Mouse (Mus musculus): ENCODE results near the gene 4933402D24Rik. TPM values are rescaled to one million over a fixed set of nuclear protein-coding genes. Genes with fewer than 3 reads are reported as not detected.

The 4933402D24Rik gene
- polyA plus RNA-seq, 1 experiment, result not detected

- H3K4me3 ChIP-seq (ENCODE audit: insufficient read depth, low read length), result no peak overlapping the region
- no peak overlapping the region for H3K27ac ChIP-seq (ENCODE audit: insufficient read depth, low read depth, low read length)
- no peak for TF ChIP-seq POLR2A (IDR thresholded peaks at IDR 0.05; ENCODE audit: borderline replicate concordance, low read depth, low read length)
- TF ChIP-seq CTCF (IDR thresholded peaks at IDR 0.05; ENCODE audit: low read depth, low read length), result no peak
- H3K4me1 ChIP-seq (ENCODE audit: control insufficient read depth, insufficient read depth, low read length), result peaks cover 3% of the 10 kb centered on the region; the same call in 1 of the 2 replicates
Observed at GRCm38 (mm10) chr1:63763212-63763694, 5.8 kb downstream of the 4933402D24Rik start.

GRCm38 (mm10) chr1:63756005-63756404 is 13.1 kb downstream of the 4933402D24Rik start:
- no peak overlapping the region for H3K27ac ChIP-seq (ENCODE audit: insufficient read depth, low read depth, low read length)
- no peak for TF ChIP-seq CTCF (IDR thresholded peaks at IDR 0.05; ENCODE audit: low read depth, low read length)
- TF ChIP-seq POLR2A (IDR thresholded peaks at IDR 0.05; ENCODE audit: borderline replicate concordance, low read depth, low read length), result no peak
- H3K4me1 ChIP-seq (ENCODE audit: control insufficient read depth, insufficient read depth, low read length), result peaks cover 11% of the 10 kb centered on the region
- H3K4me3 ChIP-seq (ENCODE audit: insufficient read depth, low read length), result no peak overlapping the region

GRCm38 (mm10) chr1:63730240-63730771 is 38.8 kb downstream of the 4933402D24Rik start, which contains the start of the genes Mdh1b and Fastkd2:
Mdh1b (minus strand) TSS chr1:63730318.
Fastkd2 (plus strand) TSS chr1:63730614.
- H3K27ac ChIP-seq (ENCODE audit: insufficient read depth, low read depth, low read length), result no peak within 1 kb of the TSS
- peaks cover 8% of the 10 kb centered on the region for H3K4me1 ChIP-seq (ENCODE audit: control insufficient read depth, insufficient read depth, low read length)
- peak within 1 kb of the TSS; percentile 90 for H3K4me3 ChIP-seq (ENCODE audit: insufficient read depth, low read length)
- TF ChIP-seq POLR2A (IDR thresholded peaks at IDR 0.05; ENCODE audit: borderline replicate concordance, low read depth, low read length), result no peak
- TF ChIP-seq CTCF (IDR thresholded peaks at IDR 0.05; ENCODE audit: low read depth, low read length), result no peak

GRCm38 (mm10) chr1:63729796-63730195 is 39.3 kb downstream of the 4933402D24Rik start:
- H3K4me1 ChIP-seq (ENCODE audit: control insufficient read depth, insufficient read depth, low read length), result peaks cover 8% of the 10 kb centered on the region
- H3K4me3 ChIP-seq (ENCODE audit: insufficient read depth, low read length), result peak overlapping the region; percentile 90
- H3K27ac ChIP-seq (ENCODE audit: insufficient read depth, low read depth, low read length), result no peak overlapping the region
- no peak for TF ChIP-seq POLR2A (IDR thresholded peaks at IDR 0.05; ENCODE audit: borderline replicate concordance, low read depth, low read length)
- TF ChIP-seq CTCF (IDR thresholded peaks at IDR 0.05; ENCODE audit: low read depth, low read length), result no peak

GRCm38 (mm10) chr1:63720161-63720560 is 48.9 kb downstream of the 4933402D24Rik start:
- H3K4me3 ChIP-seq (ENCODE audit: insufficient read depth, low read length), result no peak overlapping the region
- TF ChIP-seq POLR2A (IDR thresholded peaks at IDR 0.05; ENCODE audit: borderline replicate concordance, low read depth, low read length), result no peak
- TF ChIP-seq CTCF (IDR thresholded peaks at IDR 0.05; ENCODE audit: low read depth, low read length), result no peak
- no peaks in the 10 kb centered on the region for H3K4me1 ChIP-seq (ENCODE audit: control insufficient read depth, insufficient read depth, low read length)
- H3K27ac ChIP-seq (ENCODE audit: insufficient read depth, low read depth, low read length), result no peak overlapping the region

- Histone ChIP-seq H3K4me3 (ENCODE audit: insufficient read depth, low read length) (no peak overlapping the region), H3K4me1 (ENCODE audit: control insufficient read depth, insufficient read depth, low read length) (no peaks in the 10 kb centered on the region), H3K27ac (ENCODE audit: insufficient read depth, low read depth, low read length) (no peak overlapping the region)
- TF ChIP-seq POLR2A (IDR thresholded peaks at IDR 0.05; ENCODE audit: borderline replicate concordance, low read depth, low read length) (no peak), CTCF (IDR thresholded peaks at IDR 0.05; ENCODE audit: low read depth, low read length) (no peak)
Observed at GRCm38 (mm10) chr1:63708876-63709275, 60.2 kb downstream of the 4933402D24Rik start.

- Histone ChIP-seq H3K4me3 (ENCODE audit: insufficient read depth, low read length) (no peak overlapping the region), H3K4me1 (ENCODE audit: control insufficient read depth, insufficient read depth, low read length) (no peaks in the 10 kb centered on the region), H3K27ac (ENCODE audit: insufficient read depth, low read depth, low read length) (no peak overlapping the region)
- TF ChIP-seq POLR2A (IDR thresholded peaks at IDR 0.05; ENCODE audit: borderline replicate concordance, low read depth, low read length), result no peak
- no peak for TF ChIP-seq CTCF (IDR thresholded peaks at IDR 0.05; ENCODE audit: low read depth, low read length)
Observed at GRCm38 (mm10) chr1:63705733-63706132, 63.3 kb downstream of the 4933402D24Rik start.

Other genes starting within 250 kb of the 4933402D24Rik start
- not detected in 2 replicates for gene Gm39653, start 153.3 kb downstream of the 4933402D24Rik start, polyA plus RNA-seq (2012; ENCODE audit: insufficient read depth, insufficient read length, missing spikeins)
- gene Dytn, start 82.3 kb downstream of the 4933402D24Rik start, polyA plus RNA-seq (2012; ENCODE audit: insufficient read depth, insufficient read length, missing spikeins), result not detected in 2 replicates
- not detected in 2 replicates for gene Mdh1b, start 38.9 kb downstream of the 4933402D24Rik start, polyA plus RNA-seq (2012; ENCODE audit: insufficient read depth, insufficient read length, missing spikeins)
- 17.0 and 22.3 TPM in 2 replicates for gene Fastkd2, start 38.7 kb downstream of the 4933402D24Rik start, polyA plus RNA-seq (2012; ENCODE audit: insufficient read depth, insufficient read length, missing spikeins)